Mouse (Mus musculus) midbrain, embryonic 11.5 days (tissue): ENCODE data around the gene Rin1. TPM values are rescaled to one million over a fixed set of nuclear protein-coding genes. Genes with fewer than 3 reads are reported as not detected.

Experiments used
- ATAC-seq: fragments of 200-750 bp; cut with Nextera tagmentation; 2 replicates; pipeline ENCODE4 v1.8.0; 2017; ENCODE audit warnings: moderate TSS enrichment, moderate library complexity; ENCODE audit not compliant: low FRiP score
- DNase-seq: peaks from one replicate; pipeline ENCODE4 v3.0.0; 2015; ENCODE audit warnings: low spot score; ENCODE audit errors: missing footprints
- H3K27ac ChIP-seq: fragments of 300-500 bp; sonication (generic); 2 replicates; pipeline ENCODE4 v1.5.1; 2014; ENCODE audit warnings: low read depth, low read length
- H3K27me3 ChIP-seq: fragments of 300-500 bp; sonication (generic); 2 replicates; pipeline ENCODE4 v1.6.1; 2014; ENCODE audit warnings: mild to moderate bottlenecking, low read length, moderate library complexity, mixed read lengths; ENCODE audit not compliant: control insufficient read depth, insufficient read depth
- H3K36me3 ChIP-seq: fragments of 300-500 bp; sonication (generic); 2 replicates; pipeline ENCODE4 v1.6.1; 2014; ENCODE audit warnings: mild to moderate bottlenecking, low read length, moderate library complexity, mixed read lengths; ENCODE audit not compliant: control insufficient read depth, insufficient read depth
- H3K4me1 ChIP-seq: fragments of 300-500 bp; sonication (generic); 2 replicates; pipeline ENCODE4 v1.6.1; 2014; ENCODE audit warnings: low read length; ENCODE audit not compliant: control insufficient read depth, insufficient read depth
- H3K4me2 ChIP-seq: fragments of 300-500 bp; sonication (generic); 2 replicates; pipeline ENCODE4 v1.6.1; 2014; ENCODE audit warnings: mild to moderate bottlenecking, moderate library complexity
- H3K4me3 ChIP-seq: fragments of 300-500 bp; sonication (generic); 2 replicates; pipeline ENCODE4 v1.5.1; 2014; ENCODE audit warnings: low read depth, low read length
- H3K9ac ChIP-seq: fragments of 300-500 bp; sonication (generic); 2 replicates; pipeline ENCODE4 v1.6.1; 2014; ENCODE audit warnings: low read length
- H3K9me3 ChIP-seq: fragments of 300-500 bp; sonication (generic); 2 replicates; pipeline ENCODE4 v1.6.1; 2016; ENCODE audit warnings: low read length; ENCODE audit not compliant: control insufficient read depth
- WGBS: fragments of 180-500 bp; shearing (Covaris S2); extraction: QIAGEN DNeasy Blood & Tissue Kit; methylation state at CpG from one replicate; pipeline ENCODE4 v1.1.7; 2014; 5-methylcytosine and 5-hydroxymethylcytosine counted together
- polyA plus RNA-seq: library from polyadenylated mRNA; unstranded; fragments of >200 nt; fragmentation: Nextera tagmentation; extraction: Ambion mirVana; gene quantifications from 2 replicates; pipeline ENCODE4 v1.2.1, GENCODE M21; 2014

Gene Rin1
- polyA plus RNA-seq, 1 experiment from 2014 or later = 1.4 TPM

DNA sequence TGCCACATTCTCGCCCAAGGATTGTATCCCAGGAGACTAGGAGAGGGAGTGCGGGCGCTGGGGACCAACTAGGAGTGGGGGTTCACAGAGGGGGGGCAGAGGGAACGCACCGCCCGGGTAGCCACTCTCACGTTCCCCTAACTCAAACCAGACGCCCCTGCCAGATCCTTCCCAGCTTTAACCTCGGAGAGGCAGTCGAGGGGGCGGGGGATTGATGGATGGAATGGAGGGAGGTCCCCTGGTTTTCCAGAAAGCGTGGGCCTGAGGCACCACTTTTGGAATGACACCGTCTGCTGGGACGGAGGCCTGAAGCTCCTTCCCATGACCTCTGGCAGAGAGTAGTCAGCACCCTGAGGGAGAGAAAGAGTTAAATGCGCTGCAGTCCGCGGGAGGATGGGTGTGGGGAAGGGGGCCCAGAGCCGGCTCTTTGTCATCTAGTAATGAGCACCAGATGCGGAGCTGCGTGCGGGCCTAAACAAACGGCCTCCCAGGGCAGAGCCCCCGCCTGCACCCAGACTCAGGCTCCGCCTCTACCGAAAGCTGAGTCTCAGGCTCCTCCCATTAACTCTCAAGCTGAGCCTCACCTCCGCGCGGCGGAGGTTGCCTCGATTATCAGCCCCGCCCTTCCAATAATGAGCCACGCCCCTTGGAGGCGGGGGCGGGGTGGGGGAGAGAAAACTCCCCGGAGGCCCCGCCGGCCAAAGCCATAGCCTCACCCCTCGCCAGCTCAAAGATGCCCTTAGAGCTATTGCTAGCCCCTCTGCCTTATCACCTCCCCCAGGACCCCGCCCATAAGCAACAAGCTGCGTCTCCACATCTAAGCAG is 21.5 kb downstream of the Rin1 start:
- H3K9ac ChIP-seq = peak overlapping the region; percentile 56
- H3K4me3 ChIP-seq = peak overlapping the region; percentile 34
- H3K36me3 ChIP-seq = no peaks in the 10 kb centered on the region
- H3K4me2 ChIP-seq = peak overlapping the region; percentile 60
- H3K27ac ChIP-seq = peak overlapping the region; percentile 63
- DNase-seq (peak; percentile 96), ATAC-seq (peak; percentile 87)
- H3K27me3 ChIP-seq = peaks cover 39% of the 10 kb centered on the region
- no peaks in the 10 kb centered on the region for H3K9me3 ChIP-seq
- peaks cover 24% of the 10 kb centered on the region for H3K4me1 ChIP-seq
- WGBS = under 1% methylated on average over 39 of the region's 40 CpGs

DNA sequence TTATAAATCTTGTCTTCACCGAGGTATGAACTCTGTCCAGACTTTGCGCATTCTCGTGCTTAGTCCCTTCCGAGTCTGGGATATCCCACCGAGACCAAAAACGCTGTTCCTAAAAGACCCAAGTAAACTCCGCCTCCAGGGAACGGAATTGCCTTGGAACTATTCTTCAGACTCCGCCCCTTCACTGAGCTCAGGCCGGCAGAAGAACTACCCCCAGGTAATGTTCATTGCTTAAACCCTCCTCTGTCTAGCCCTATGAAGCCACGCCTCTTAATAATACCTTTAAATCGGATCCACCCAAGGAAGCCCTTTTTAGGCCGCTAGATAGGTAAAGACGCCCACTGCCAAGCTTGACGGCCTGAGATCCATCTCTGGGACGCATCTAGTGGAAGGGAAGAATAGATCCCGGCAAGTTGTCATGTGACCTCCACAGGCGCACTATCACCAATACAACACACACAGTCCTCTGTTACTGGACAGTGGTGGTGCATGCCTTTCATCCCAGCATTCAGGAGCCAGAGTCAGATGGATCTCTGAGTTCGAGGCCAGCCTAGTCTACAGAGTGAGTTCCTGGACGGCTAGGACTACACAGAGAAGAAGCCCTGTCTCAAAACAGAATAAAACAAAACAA is 22.2 kb downstream of the Rin1 start:
- Histone ChIP-seq H3K27ac (no peak overlapping the region), H3K36me3 (no peaks in the 10 kb centered on the region), H3K9me3 (no peaks in the 10 kb centered on the region), H3K27me3 (peaks cover 34% of the 10 kb centered on the region), H3K4me1 (peaks cover 24% of the 10 kb centered on the region), H3K4me3 (peak overlapping the region; percentile 34), H3K9ac (peak overlapping the region; percentile 56; the same call in 1 of the 2 replicates), H3K4me2 (peak overlapping the region; percentile 60)
- 3% methylated on average over 20 of the region's 20 CpGs for WGBS
- DNase-seq (no peak), ATAC-seq (peak; percentile 17; the same call in 1 of the 2 replicates)

- Histone ChIP-seq H3K27me3 (peaks cover 28% of the 10 kb centered on the region), H3K4me3 (no peak overlapping the region), H3K27ac (no peak overlapping the region), H3K9me3 (no peaks in the 10 kb centered on the region), H3K4me2 (peak overlapping the region; percentile 60; the same call in 1 of the 2 replicates), H3K4me1 (peaks cover 19% of the 10 kb centered on the region), H3K9ac (no peak overlapping the region), H3K36me3 (no peaks in the 10 kb centered on the region)
- DNase-seq = peak; percentile 98
- ATAC-seq = no peak
- 2% methylated on average over 14 of the region's 15 CpGs for WGBS
Measured at GRCm38 (mm10) chr19:5073028-5073427, 22.7 kb downstream of the Rin1 start.

GRCm38 (mm10) chr19:5073518-5073917 is 23.2 kb downstream of the Rin1 start:
- Histone ChIP-seq H3K36me3 (no peaks in the 10 kb centered on the region), H3K4me3 (no peak overlapping the region), H3K4me2 (no peak overlapping the region), H3K9me3 (no peaks in the 10 kb centered on the region), H3K9ac (no peak overlapping the region), H3K27ac (no peak overlapping the region), H3K4me1 (peaks cover 14% of the 10 kb centered on the region), H3K27me3 (peaks cover 23% of the 10 kb centered on the region)
- 48% methylated on average over 5 of the region's 5 CpGs for WGBS
- peak; percentile 84 for DNase-seq
- no peak for ATAC-seq

DNA sequence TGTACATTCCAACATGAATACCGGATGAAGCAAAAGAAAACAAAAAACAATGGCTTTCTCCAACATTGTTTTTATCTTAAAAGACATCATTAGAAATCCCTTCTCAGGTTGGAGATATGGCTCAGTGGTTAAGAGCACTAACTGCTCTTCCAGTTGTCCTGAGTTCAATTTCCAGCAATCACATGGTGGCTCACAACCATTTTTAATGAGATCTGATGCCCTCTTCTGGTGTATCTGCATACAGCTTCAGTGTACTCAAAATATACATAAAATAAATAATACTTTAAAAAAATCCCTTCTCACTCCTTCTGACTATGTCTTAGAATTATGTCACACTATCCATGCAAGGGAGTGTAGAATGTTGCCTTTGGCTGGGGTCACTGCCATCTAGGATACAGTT is 29.0 kb downstream of the Rin1 start:
- no peak overlapping the region for H3K27ac ChIP-seq
- DNase-seq = no peak
- no peak overlapping the region for H3K9ac ChIP-seq
- no peak overlapping the region for H3K4me2 ChIP-seq
- no peaks in the 10 kb centered on the region for H3K4me1 ChIP-seq
- peaks cover 33% of the 10 kb centered on the region for H3K27me3 ChIP-seq
- no peaks in the 10 kb centered on the region for H3K36me3 ChIP-seq
- no peak for ATAC-seq
- no peak overlapping the region for H3K4me3 ChIP-seq
- H3K9me3 ChIP-seq = no peaks in the 10 kb centered on the region
- 89% methylated on average over 1 of the region's 1 CpGs for WGBS

DNA sequence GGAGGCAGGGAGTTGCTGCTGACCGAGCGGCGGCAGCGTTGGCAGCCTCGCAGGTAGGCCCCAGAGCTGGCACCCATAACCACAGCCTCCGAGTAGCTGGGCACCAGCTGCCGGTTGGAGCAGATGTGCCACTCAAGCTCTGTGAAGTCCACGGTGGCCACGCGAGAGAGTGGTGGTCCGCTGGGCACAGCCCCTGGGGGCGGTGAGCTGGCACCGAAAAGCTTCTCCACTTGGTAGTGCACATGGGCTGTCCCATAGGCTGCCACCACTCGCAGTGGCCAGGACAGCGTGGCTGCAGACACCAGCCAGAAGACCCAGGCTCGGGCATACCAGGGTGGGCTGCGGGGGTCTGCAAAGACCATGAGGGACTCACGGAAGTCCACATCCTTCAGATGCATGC is 31.7 kb downstream of the Rin1 start:
- WGBS = 70% methylated on average over 18 of the region's 18 CpGs
- DNase-seq = no peak
- no peaks in the 10 kb centered on the region for H3K9me3 ChIP-seq
- H3K9ac ChIP-seq = no peak overlapping the region
- peaks cover 55% of the 10 kb centered on the region for H3K27me3 ChIP-seq
- no peak overlapping the region for H3K27ac ChIP-seq
- H3K4me3 ChIP-seq = no peak overlapping the region
- peaks cover 8% of the 10 kb centered on the region; the same call in 1 of the 2 replicates for H3K4me1 ChIP-seq
- no peaks in the 10 kb centered on the region for H3K36me3 ChIP-seq
- no peak for ATAC-seq
- no peak overlapping the region for H3K4me2 ChIP-seq

GRCm38 (mm10) chr19:5082596-5082995 is 32.3 kb downstream of the Rin1 start:
- WGBS = 71% methylated on average over 24 of the region's 24 CpGs
- Histone ChIP-seq H3K27ac (no peak overlapping the region), H3K9me3 (no peaks in the 10 kb centered on the region), H3K4me1 (peaks cover 13% of the 10 kb centered on the region), H3K9ac (no peak overlapping the region), H3K36me3 (no peaks in the 10 kb centered on the region), H3K4me2 (no peak overlapping the region), H3K4me3 (no peak overlapping the region), H3K27me3 (peaks cover 55% of the 10 kb centered on the region)
- ATAC-seq (no peak), DNase-seq (no peak)

DNA sequence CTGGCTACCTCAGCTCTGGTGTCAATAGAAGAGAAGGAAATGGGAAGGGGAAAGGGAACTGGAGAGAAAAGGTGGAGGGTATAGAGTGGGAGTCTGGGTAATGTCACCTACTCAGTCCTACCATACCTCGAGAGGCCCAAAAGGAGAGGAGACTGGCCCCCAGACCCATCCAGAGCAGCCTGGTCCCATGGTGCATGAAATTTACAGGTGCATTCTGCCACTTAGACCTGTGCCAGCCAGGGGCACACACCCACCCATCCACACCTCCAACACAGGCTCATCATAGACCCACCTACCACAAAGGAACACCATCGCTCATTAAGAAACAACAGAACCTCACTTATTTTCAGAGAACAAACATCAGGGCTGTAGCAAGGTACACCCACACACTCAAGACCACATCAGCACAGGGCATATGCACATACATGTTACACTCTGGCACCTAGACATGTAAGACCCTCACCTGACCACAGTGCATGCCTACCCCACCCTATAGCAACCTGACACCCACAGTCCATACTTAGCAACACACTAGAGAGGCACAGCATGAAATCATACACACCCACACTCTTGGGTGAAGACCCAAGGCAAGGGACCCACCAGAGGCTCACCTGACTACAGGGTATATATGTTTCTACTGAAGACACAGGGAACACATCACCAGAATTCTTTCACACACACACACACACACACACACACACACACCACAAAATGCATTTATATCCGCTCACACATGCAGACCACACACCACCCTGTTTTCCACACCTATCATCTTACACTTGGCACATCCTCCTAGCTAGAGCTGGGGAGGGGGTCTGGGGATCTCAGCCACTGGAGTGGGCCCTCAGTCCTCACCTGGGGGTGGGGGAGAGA is 33.9 kb downstream of the Rin1 start:
- Histone ChIP-seq H3K9me3 (no peaks in the 10 kb centered on the region), H3K27ac (no peak overlapping the region), H3K9ac (no peak overlapping the region), H3K27me3 (peaks cover 55% of the 10 kb centered on the region), H3K36me3 (no peaks in the 10 kb centered on the region), H3K4me3 (no peak overlapping the region), H3K4me1 (peaks cover 18% of the 10 kb centered on the region), H3K4me2 (no peak overlapping the region)
- ATAC-seq = no peak
- WGBS = 64% methylated on average over 3 of the region's 3 CpGs
- no peak for DNase-seq
